Mouse (Mus musculus) spleen, adult 10 weeks (tissue): Measurements from ENCODE around the gene Galnt16. TPM values are rescaled to one million over a fixed set of nuclear protein-coding genes. Genes with fewer than 3 reads are reported as not detected.

ENCODE experiments used
- polyA plus RNA-seq: library from polyadenylated mRNA; stranded (reverse); fragments of 350-450 nt; fragmentation: Illumina TruSeq; extraction: RNeasy Lipid Tissue Mini Kit (QIAGEN cat#74804); gene quantifications from one replicate; pipeline ENCODE4 v1.2.3, GENCODE M21; 2015; ENCODE audit warnings: low replicate concordance; ENCODE audit not compliant: insufficient read depth

Gene Galnt16
- polyA plus RNA-seq, result 2.2 TPM

DNA sequence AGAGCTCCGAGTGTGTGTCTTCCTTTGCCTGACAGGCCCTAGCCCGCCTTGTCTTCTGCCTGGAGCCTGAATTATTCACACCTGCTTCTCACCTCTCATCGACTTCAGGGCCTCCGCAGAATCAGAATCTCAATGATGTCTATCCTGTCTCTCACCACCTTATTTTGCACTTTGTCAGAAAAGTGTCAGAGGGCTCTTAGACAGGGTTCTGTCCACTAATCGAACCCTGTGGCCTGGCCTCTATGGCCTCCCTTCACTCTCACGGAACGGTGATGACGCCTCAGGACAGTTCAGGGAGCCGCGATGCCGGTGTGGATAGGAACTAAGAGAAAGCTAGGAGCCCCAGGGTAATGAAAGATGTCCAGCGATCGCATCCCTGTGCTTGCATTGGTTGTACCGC, at the start of gene Galnt16:
TSS of gene Galnt16 (plus strand) at position 301 of the 400 bp plus-strand sequence.

GRCm38 (mm10) chr12:80643693-80644505, 125.8 kb downstream of the Galnt16 start, which contains the start of the genes Slc39a9 and Erh:
Slc39a9 (plus strand) TSS chr12:80643883.
Erh (minus strand) TSS chr12:80644341.

Other genes starting within 250 kb of the Galnt16 start
- 23.7 TPM for gene Dcaf5, start 81.7 kb upstream of the Galnt16 start, polyA plus RNA-seq
- 47.0 TPM for gene Exd2, start 55.2 kb upstream of the Galnt16 start, polyA plus RNA-seq
- 33.5 TPM for gene Slc39a9, start 125.6 kb downstream of the Galnt16 start, polyA plus RNA-seq
- 151 TPM for gene Erh, start 126.1 kb downstream of the Galnt16 start, polyA plus RNA-seq
- gene Plekhd1, start 174.3 kb downstream of the Galnt16 start, polyA plus RNA-seq, result not detected
- not detected for gene Ccdc177, start 242.4 kb downstream of the Galnt16 start, polyA plus RNA-seq